In genomic region chr4:65156231-65156630, GRCm38 (mm10) we compare ENCODE assay signal across 17 mouse cellular contexts. TPM values are rescaled to one million over a fixed set of nuclear protein-coding genes. Genes with fewer than 3 reads are reported as not detected.
"Had no signal": no experiment of that assay in that cellular context is flagged by ENCODE, and none has a peak within 500 bp of the region (broad histone marks: within the 10 kb centered on the region; RNA-seq: fewer than 3 reads in every experiment).

No protein-coding gene starts in this region.

- H3K4me1 ChIP-seq: limb, embryonic 10.5 days; limb, embryonic 13.5 days; liver, embryonic 12.5 days; liver, embryonic 15.5 days had no signal

- DNase-seq: kidney, adult 18-20 months; kidney, adult 9 months; kidney, postnatal 14 days; kidney, postnatal 4 days; liver; lung, adult 18-20 months; lung, postnatal 36 days; midbrain, embryonic 14.5 days; thymus, postnatal 25 days had no signal

- H3K4me2 ChIP-seq: limb, embryonic 13.5 days; liver, embryonic 12.5 days; liver, embryonic 15.5 days; midbrain, embryonic 11.5 days had no signal

- H3K4me3 ChIP-seq: limb, embryonic 10.5 days; limb, embryonic 13.5 days; liver, embryonic 12.5 days; liver, embryonic 15.5 days had no signal

- H3K27ac ChIP-seq: limb, embryonic 10.5 days; limb, embryonic 13.5 days; liver, embryonic 12.5 days; liver, embryonic 15.5 days had no signal

- H3K27me3 ChIP-seq: limb, embryonic 13.5 days; liver, embryonic 12.5 days; liver, embryonic 15.5 days had no signal

- H3K9me3 ChIP-seq: limb, embryonic 10.5 days; limb, embryonic 13.5 days; liver, embryonic 12.5 days; liver, embryonic 15.5 days had no signal

- H3K9ac ChIP-seq: limb, embryonic 13.5 days; liver, embryonic 12.5 days; liver, embryonic 15.5 days had no signal

- ATAC-seq: liver, embryonic 12.5 days; lung, postnatal 0 days had no signal

- H3K36me3 ChIP-seq: limb, embryonic 10.5 days; liver, embryonic 12.5 days; liver, embryonic 15.5 days had no signal

RNA-seq across cellular contexts. Expression of gene Pappa, which starts 32.3 kb away (rescaled TPM):
- total RNA-seq: megakaryocyte progenitor cell, adult 5-6 weeks; megakaryocyte-erythroid progenitor cell, adult 5-6 weeks had no signal
